Mouse (Mus musculus) intestine, embryonic 15.5 days (tissue): ENCODE data around the gene Cdhr1. TPM values are rescaled to one million over a fixed set of nuclear protein-coding genes. Genes with fewer than 3 reads are reported as not detected.
"Not testable (repeated sequence)": the region's sequence is repeated elsewhere in the genome, so short reads cannot be mapped to it uniquely, and the experiment has no call there.

ENCODE experiments used
- ATAC-seq: fragments of 200-750 bp; cut with Nextera tagmentation; 2 replicates; pipeline ENCODE4 v1.8.0; 2017; ENCODE audit warnings: moderate TSS enrichment, moderate library complexity
- H3K27ac ChIP-seq: fragments of 300-500 bp; sonication (generic); 2 replicates; pipeline ENCODE4 v1.5.1; 2015; ENCODE audit warnings: mild to moderate bottlenecking, inconsistent platforms
- H3K27me3 ChIP-seq: fragments of 300-500 bp; sonication (generic); replicated peaks from 2 replicates; pipeline ENCODE4 v1.6.1; 2015; ENCODE audit warnings: inconsistent platforms
- H3K36me3 ChIP-seq: fragments of 300-500 bp; sonication (generic); 2 replicates; pipeline ENCODE4 v1.6.1; 2015; ENCODE audit warnings: inconsistent platforms
- H3K4me1 ChIP-seq: fragments of 300-500 bp; sonication (generic); replicated peaks from 2 replicates; pipeline ENCODE4 v1.6.1; 2015; ENCODE audit warnings: inconsistent platforms
- H3K4me2 ChIP-seq: fragments of 300-500 bp; sonication (generic); replicated peaks from 2 replicates; pipeline ENCODE4 v1.6.1; 2015; ENCODE audit warnings: mild to moderate bottlenecking, inconsistent platforms
- H3K4me3 ChIP-seq: fragments of 300-500 bp; sonication (generic); replicated peaks from 2 replicates; pipeline ENCODE4 v1.5.1; 2015; ENCODE audit warnings: inconsistent platforms
- H3K9ac ChIP-seq: fragments of 300-500 bp; sonication (generic); 2 replicates; pipeline ENCODE4 v1.6.1; 2015; ENCODE audit warnings: inconsistent platforms
- H3K9me3 ChIP-seq: fragments of 300-500 bp; sonication (generic); 2 replicates; pipeline ENCODE4 v1.6.1; 2016; ENCODE audit warnings: inconsistent platforms
- WGBS: fragments of 180-500 bp; shearing (Covaris S2); methylation state at CpG from one replicate; pipeline ENCODE4 v1.1.7; 2015; 5-methylcytosine and 5-hydroxymethylcytosine counted together
- polyA plus RNA-seq: library from polyadenylated mRNA; unstranded; fragments of >200 nt; fragmentation: Nextera tagmentation; extraction: Ambion mirVana; gene quantifications from 2 replicates; pipeline ENCODE4 v1.2.1, GENCODE M21; 2015

The Cdhr1 gene
- polyA plus RNA-seq: 0.29 and 0.34 TPM in 2 replicates

- under 1% methylated on average over 30 of the region's 30 CpGs for WGBS
- Histone ChIP-seq H3K4me2 (peak within 1 kb of the TSS; percentile 58), H3K4me1 (no peaks in the 10 kb centered on the region), H3K9me3 (no peaks in the 10 kb centered on the region), H3K27ac (no peak within 1 kb of the TSS), H3K27me3 (0 out of 2 replicates have a peak, but pooled peaks cover 15% of the 10 kb centered on the region), H3K36me3 (no peaks in the 10 kb centered on the region), H3K4me3 (peak within 1 kb of the TSS; percentile 22), H3K9ac (no peak within 1 kb of the TSS)
- ATAC-seq: peak; percentile 88
Measured at GRCm38 (mm10) chr14:37097956-37098530, at the start of gene Cdhr1. Cdhr1 (minus strand) TSS chr14:37098347.

GRCm38 (mm10) chr14:37139051-37139710 lies 41.0 kb upstream of the Cdhr1 start:
- no peaks in the 10 kb centered on the region for H3K36me3 ChIP-seq
- 74% methylated on average over 8 of the region's 8 CpGs for WGBS
- H3K27me3 ChIP-seq: no peaks in the 10 kb centered on the region
- no peak overlapping the region for H3K4me3 ChIP-seq
- H3K4me2 ChIP-seq: no peak overlapping the region
- H3K9me3 ChIP-seq: no peaks in the 10 kb centered on the region
- ATAC-seq: no peak
- H3K4me1 ChIP-seq: no peaks in the 10 kb centered on the region
- H3K9ac ChIP-seq: no peak overlapping the region
- H3K27ac ChIP-seq: no peak overlapping the region

GRCm38 (mm10) chr14:37137596-37137995 lies 39.4 kb upstream of the Cdhr1 start:
- ATAC-seq, H3K4me3 ChIP-seq, H3K9ac ChIP-seq, H3K27ac ChIP-seq, H3K36me3 ChIP-seq, H3K4me1 ChIP-seq, H3K4me2 ChIP-seq, H3K9me3 ChIP-seq, H3K27me3 ChIP-seq: not testable (repeated sequence)
- 83% methylated on average over 3 of the region's 3 CpGs for WGBS

GRCm38 (mm10) chr14:37136110-37136509 lies 38.0 kb upstream of the Cdhr1 start:
- H3K4me2 ChIP-seq: no peak overlapping the region
- ATAC-seq: no peak
- H3K9ac ChIP-seq: no peak overlapping the region
- no peaks in the 10 kb centered on the region for H3K27me3 ChIP-seq
- H3K9me3 ChIP-seq: no peaks in the 10 kb centered on the region
- 81% methylated on average over 4 of the region's 4 CpGs for WGBS
- H3K27ac ChIP-seq: no peak overlapping the region
- no peak overlapping the region for H3K4me3 ChIP-seq
- H3K36me3 ChIP-seq: peaks cover 2% of the 10 kb centered on the region; the same call in 1 of the 2 replicates
- H3K4me1 ChIP-seq: no peaks in the 10 kb centered on the region

GRCm38 (mm10) chr14:37135671-37136070 lies 37.5 kb upstream of the Cdhr1 start:
- Histone ChIP-seq H3K9ac (peak overlapping the region; percentile 29; the same call in 1 of the 2 replicates), H3K27ac (0 out of 2 replicates have a peak overlapping the region, but pooled peaks have one; percentile 28), H3K4me2 (peak overlapping the region; percentile 57), H3K27me3 (no peaks in the 10 kb centered on the region), H3K4me3 (peak overlapping the region; percentile 89), H3K9me3 (no peaks in the 10 kb centered on the region), H3K36me3 (peaks cover 2% of the 10 kb centered on the region; the same call in 1 of the 2 replicates), H3K4me1 (no peaks in the 10 kb centered on the region)
- ATAC-seq: peak; percentile 48
- WGBS: 2% methylated on average over 10 of the region's 10 CpGs

- Histone ChIP-seq H3K9ac (peak within 1 kb of the TSS; percentile 93), H3K4me2 (peak within 1 kb of the TSS; percentile 64), H3K27ac (peak within 1 kb of the TSS; percentile 85), H3K36me3 (peaks cover 6% of the 10 kb centered on the region; the same call in 1 of the 2 replicates), H3K4me1 (no peaks in the 10 kb centered on the region), H3K27me3 (no peaks in the 10 kb centered on the region), H3K4me3 (peak within 1 kb of the TSS; percentile 89), H3K9me3 (no peaks in the 10 kb centered on the region)
- under 1% methylated on average over 38 of the region's 38 CpGs for WGBS
- peak; percentile 99 for ATAC-seq
Measured at GRCm38 (mm10) chr14:37135127-37135593, 37.0 kb upstream of the Cdhr1 start, which contains the start of gene Ghitm. Ghitm (minus strand) TSS chr14:37135272.

- ATAC-seq: peak; percentile 46
- 2% methylated on average over 40 of the region's 40 CpGs for WGBS
- no peaks in the 10 kb centered on the region for H3K4me1 ChIP-seq
Measured at GRCm38 (mm10) chr14:37134304-37135126, 36.4 kb upstream of the Cdhr1 start.

GRCm38 (mm10) chr14:37127652-37128051 lies 29.5 kb upstream of the Cdhr1 start:
- Histone ChIP-seq H3K27me3 (no peaks in the 10 kb centered on the region), H3K4me2 (no peak overlapping the region), H3K27ac (no peak overlapping the region), H3K36me3 (peaks cover 19% of the 10 kb centered on the region), H3K4me3 (no peak overlapping the region), H3K9ac (no peak overlapping the region), H3K9me3 (no peaks in the 10 kb centered on the region), H3K4me1 (no peaks in the 10 kb centered on the region)
- ATAC-seq: no peak
- WGBS: 40% methylated on average over 4 of the region's 4 CpGs

More at GRCm38 (mm10) chr14:37134304-37135126, 36.4 kb upstream of the Cdhr1 start:
- peak overlapping the region; percentile 93 for H3K9ac ChIP-seq
- peaks cover 6% of the 10 kb centered on the region; the same call in 1 of the 2 replicates for H3K36me3 ChIP-seq
- H3K4me2 ChIP-seq: peak overlapping the region; percentile 64
- H3K4me3 ChIP-seq: peak overlapping the region; percentile 89
- H3K27me3 ChIP-seq: no peaks in the 10 kb centered on the region
- no peaks in the 10 kb centered on the region for H3K9me3 ChIP-seq
- peak overlapping the region; percentile 85 for H3K27ac ChIP-seq

- 0 out of 2 replicates have a peak, but pooled peaks cover 3% of the 10 kb centered on the region for H3K36me3 ChIP-seq
Measured at GRCm38 (mm10) chr14:37119233-37119632, 21.1 kb upstream of the Cdhr1 start.

GRCm38 (mm10) chr14:37113922-37114321 lies 15.8 kb upstream of the Cdhr1 start, which contains the start of gene 2610528A11Rik:
2610528A11Rik (minus strand) TSS chr14:37114022.
- Histone ChIP-seq H3K27me3 (no peaks in the 10 kb centered on the region), H3K4me2 (no peak within 1 kb of the TSS), H3K27ac (no peak within 1 kb of the TSS), H3K9ac (no peak within 1 kb of the TSS), H3K4me1 (no peaks in the 10 kb centered on the region), H3K4me3 (no peak within 1 kb of the TSS), H3K9me3 (no peaks in the 10 kb centered on the region), H3K36me3 (no peaks in the 10 kb centered on the region)
- 71% methylated on average over 3 of the region's 3 CpGs for WGBS
- no peak for ATAC-seq

More at GRCm38 (mm10) chr14:37119233-37119632, 21.1 kb upstream of the Cdhr1 start:
- Histone ChIP-seq H3K9me3 (no peaks in the 10 kb centered on the region), H3K4me3 (no peak overlapping the region), H3K27ac (no peak overlapping the region), H3K27me3 (no peaks in the 10 kb centered on the region), H3K4me1 (no peaks in the 10 kb centered on the region), H3K9ac (no peak overlapping the region), H3K4me2 (no peak overlapping the region)
- ATAC-seq: 0 out of 2 replicates have a peak, but pooled peaks have one; percentile 25
- 96% methylated on average over 4 of the region's 4 CpGs for WGBS

- Histone ChIP-seq H3K9ac (no peak overlapping the region), H3K4me2 (no peak overlapping the region), H3K4me3 (no peak overlapping the region), H3K36me3 (no peaks in the 10 kb centered on the region), H3K4me1 (no peaks in the 10 kb centered on the region), H3K9me3 (no peaks in the 10 kb centered on the region), H3K27ac (no peak overlapping the region), H3K27me3 (no peaks in the 10 kb centered on the region)
- WGBS: 92% methylated on average over 7 of the region's 7 CpGs
- ATAC-seq: no peak
Measured at GRCm38 (mm10) chr14:37112931-37113330, 14.8 kb upstream of the Cdhr1 start.

- Histone ChIP-seq H3K9ac (no peak overlapping the region), H3K27ac (no peak overlapping the region), H3K9me3 (no peaks in the 10 kb centered on the region), H3K4me3 (no peak overlapping the region), H3K36me3 (no peaks in the 10 kb centered on the region), H3K4me1 (no peaks in the 10 kb centered on the region), H3K27me3 (no peaks in the 10 kb centered on the region), H3K4me2 (no peak overlapping the region)
- no peak for ATAC-seq
Measured at GRCm38 (mm10) chr14:37111371-37111770, 13.2 kb upstream of the Cdhr1 start.
